Mouse (Mus musculus) lung, embryonic 15.5 days (tissue): ENCODE results near the gene Rpl28. TPM values are rescaled to one million over a fixed set of nuclear protein-coding genes. Genes with fewer than 3 reads are reported as not detected.
"Not testable (repeated sequence)": the region's sequence is repeated elsewhere in the genome, so short reads cannot be mapped to it uniquely, and the experiment has no call there.

Experiments
- ATAC-seq: fragments of 200-750 bp; cut with Nextera tagmentation; 2 replicates; pipeline ENCODE4 v1.8.0; 2017; ENCODE audit warnings: moderate number of reproducible peaks, borderline replicate concordance; ENCODE audit not compliant: low FRiP score, low TSS enrichment; ENCODE audit errors: extremely low read depth
- H3K27ac ChIP-seq: fragments of 300-500 bp; sonication (generic); 2 replicates; pipeline ENCODE4 v1.5.1; 2015; ENCODE audit warnings: moderate library complexity, mild to moderate bottlenecking, inconsistent platforms
- H3K27me3 ChIP-seq: fragments of 300-500 bp; sonication (generic); 2 replicates; pipeline ENCODE4 v1.6.1; 2015; ENCODE audit warnings: inconsistent platforms
- H3K36me3 ChIP-seq: fragments of 300-500 bp; sonication (generic); 2 replicates; pipeline ENCODE4 v1.6.1; 2015; ENCODE audit warnings: inconsistent platforms
- H3K4me1 ChIP-seq: fragments of 300-500 bp; sonication (generic); 2 replicates; pipeline ENCODE4 v1.6.1; 2015; ENCODE audit warnings: inconsistent platforms
- H3K4me2 ChIP-seq: fragments of 300-500 bp; sonication (generic); 2 replicates; pipeline ENCODE4 v1.6.1; 2015; ENCODE audit warnings: inconsistent platforms, mild to moderate bottlenecking, moderate library complexity
- H3K4me3 ChIP-seq: fragments of 300-500 bp; sonication (generic); 2 replicates; pipeline ENCODE4 v1.5.1; 2015; ENCODE audit warnings: mild to moderate bottlenecking, inconsistent platforms
- H3K9ac ChIP-seq: fragments of 300-500 bp; sonication (generic); 2 replicates; pipeline ENCODE4 v1.6.1; 2015; ENCODE audit warnings: inconsistent platforms
- H3K9me3 ChIP-seq: fragments of 300-500 bp; sonication (generic); 2 replicates; pipeline ENCODE4 v1.6.1; 2016; ENCODE audit warnings: inconsistent platforms
- WGBS: fragments of 180-500 bp; shearing (Covaris S2); methylation state at CpG from one replicate; pipeline ENCODE4 v1.1.7; 2015; 5-methylcytosine and 5-hydroxymethylcytosine counted together
- polyA plus RNA-seq: library from polyadenylated mRNA; unstranded; fragments of >200 nt; fragmentation: Nextera tagmentation; extraction: Ambion mirVana; gene quantifications from 2 replicates; pipeline ENCODE4 v1.2.1, GENCODE M21; 2015

The Rpl28 gene
- polyA plus RNA-seq, 1 experiment from 2014 or later, result 314 TPM

DNA sequence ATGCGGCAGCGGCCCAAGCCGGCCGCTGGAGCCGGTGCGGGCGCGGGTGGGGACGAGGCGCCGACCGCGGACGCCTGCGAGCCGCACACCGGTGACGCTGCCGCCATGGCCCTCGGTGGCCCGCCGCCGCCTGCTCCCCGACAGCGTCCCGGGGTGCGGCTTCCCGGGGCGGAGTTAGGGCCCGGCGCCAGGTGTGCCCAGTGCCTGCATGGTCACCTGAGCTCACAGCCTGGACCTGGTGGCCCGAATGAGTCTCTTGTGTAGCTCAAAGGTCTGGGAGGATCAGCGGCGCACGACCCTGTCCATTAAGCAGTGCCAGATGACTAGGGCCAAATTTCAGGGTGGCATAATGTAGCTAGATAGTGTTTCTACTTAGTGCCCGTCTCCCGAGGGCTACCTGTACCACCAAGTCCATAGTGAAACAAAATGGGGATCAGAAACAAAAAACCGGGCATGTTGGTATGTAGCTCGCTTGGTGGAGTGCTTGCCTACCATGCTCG lies 3.2 kb upstream of the Rpl28 start, which contains the start of gene Tmem238:
Gene Tmem238, minus strand, starts transcription at position 221 of the 500 bp plus-strand sequence.
- peaks cover 10% of the 10 kb centered on the region for H3K36me3 ChIP-seq
- H3K9me3 ChIP-seq, result no peaks in the 10 kb centered on the region
- peak within 1 kb of the TSS; percentile 62 for H3K4me3 ChIP-seq
- H3K4me1 ChIP-seq, result peaks cover 24% of the 10 kb centered on the region
- WGBS, result 4% methylated on average over 40 of the region's 40 CpGs
- peak within 1 kb of the TSS; percentile 72 for H3K9ac ChIP-seq
- peak within 1 kb of the TSS; percentile 87 for H3K4me2 ChIP-seq
- H3K27ac ChIP-seq, result peak within 1 kb of the TSS; percentile 93
- ATAC-seq, result peak; percentile 38; the same call in 1 of the 2 replicates
- H3K27me3 ChIP-seq, result 0 out of 2 replicates have a peak, but pooled peaks cover 8% of the 10 kb centered on the region

GRCm38 (mm10) chr7:4793248-4793647 lies 574 bp downstream of the Rpl28 start:
- under 1% methylated on average over 31 of the region's 31 CpGs for WGBS
- H3K27me3 ChIP-seq, H3K9me3 ChIP-seq: not testable (repeated sequence)
- H3K4me2 ChIP-seq, result peak overlapping the region; percentile 84
- peak overlapping the region; percentile 87 for H3K4me3 ChIP-seq
- H3K36me3 ChIP-seq, result peaks cover 43% of the 10 kb centered on the region
- peak overlapping the region; percentile 97 for H3K27ac ChIP-seq
- H3K9ac ChIP-seq, result peak overlapping the region; percentile 95
- peaks cover 30% of the 10 kb centered on the region for H3K4me1 ChIP-seq
- peak; percentile 1; the same call in 1 of the 2 replicates for ATAC-seq

DNA sequence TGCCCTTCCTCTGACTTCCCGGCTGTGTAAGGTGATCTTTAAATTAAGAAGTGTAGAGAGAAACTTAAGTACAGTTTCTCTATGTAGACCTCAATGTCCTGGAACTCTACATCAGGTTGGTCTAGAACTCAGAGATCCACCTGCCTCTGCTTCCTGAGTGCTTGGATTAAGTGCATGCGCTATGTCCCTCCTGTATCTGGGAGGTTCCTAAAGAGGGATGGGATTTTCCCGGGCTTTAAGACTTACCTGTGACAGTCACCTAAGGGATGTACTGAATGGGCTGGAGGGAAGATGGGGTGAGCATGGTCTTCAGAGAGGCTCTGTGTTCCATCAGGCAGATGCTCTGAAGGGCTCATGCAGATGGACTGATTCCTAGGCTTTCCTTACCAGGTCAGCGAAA lies 1.0 kb downstream of the Rpl28 start:
- ATAC-seq, result no peak
- Histone ChIP-seq H3K9ac (peak overlapping the region; percentile 95), H3K27ac (peak overlapping the region; percentile 97; the same call in 1 of the 2 replicates), H3K36me3 (peaks cover 46% of the 10 kb centered on the region), H3K4me2 (peak overlapping the region; percentile 84), H3K4me3 (peak overlapping the region; percentile 87), H3K4me1 (peaks cover 26% of the 10 kb centered on the region), H3K9me3 (no peaks in the 10 kb centered on the region), H3K27me3 (0 out of 2 replicates have a peak, but pooled peaks cover 8% of the 10 kb centered on the region)
- WGBS, result 29% methylated on average over 4 of the region's 4 CpGs

DNA sequence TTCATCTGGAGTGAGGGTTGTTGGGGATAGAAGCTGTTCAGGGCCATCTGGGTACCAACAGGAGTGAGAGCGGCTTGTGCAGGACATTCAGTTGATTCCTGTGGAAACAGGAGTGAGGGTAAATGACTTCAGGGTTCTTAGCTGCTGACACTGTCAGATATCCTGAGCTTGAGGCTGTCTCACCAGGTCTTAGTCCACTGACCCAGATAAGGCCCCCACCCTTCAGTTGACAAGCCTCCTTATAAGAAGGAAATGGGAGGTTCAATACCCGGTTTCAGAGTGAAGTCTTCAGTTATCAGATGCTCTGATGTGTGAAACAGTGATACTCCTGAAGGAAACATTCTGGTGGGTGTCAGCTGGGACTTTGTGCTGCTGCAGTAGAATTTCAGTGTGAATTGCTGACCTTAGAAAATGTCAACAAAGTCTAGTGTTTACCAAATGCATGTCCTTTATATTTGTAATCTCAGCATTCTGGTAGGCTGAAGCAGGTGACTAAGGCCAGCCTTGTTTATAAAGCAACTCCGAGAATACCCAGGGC lies 2.0 kb downstream of the Rpl28 start:
- Histone ChIP-seq H3K36me3 (peaks cover 46% of the 10 kb centered on the region), H3K9me3 (no peaks in the 10 kb centered on the region), H3K9ac (0 out of 2 replicates have a peak overlapping the region, but pooled peaks have one; percentile 16), H3K27me3 (0 out of 2 replicates have a peak, but pooled peaks cover 2% of the 10 kb centered on the region), H3K4me2 (peak overlapping the region; percentile 84), H3K4me1 (peaks cover 21% of the 10 kb centered on the region), H3K27ac (no peak overlapping the region), H3K4me3 (peak overlapping the region; percentile 87; the same call in 1 of the 2 replicates)
- no peak for ATAC-seq
- WGBS, result 65% methylated on average over 3 of the region's 3 CpGs

- Histone ChIP-seq H3K4me1 (peaks cover 16% of the 10 kb centered on the region), H3K4me2 (no peak overlapping the region), H3K36me3 (peaks cover 46% of the 10 kb centered on the region), H3K27ac (no peak overlapping the region), H3K4me3 (no peak overlapping the region), H3K9me3 (no peaks in the 10 kb centered on the region), H3K27me3 (no peaks in the 10 kb centered on the region), H3K9ac (no peak overlapping the region)
- no peak for ATAC-seq
- 59% methylated on average over 7 of the region's 7 CpGs for WGBS
Measured at GRCm38 (mm10) chr7:4795767-4796433, 3.2 kb downstream of the Rpl28 start.

DNA sequence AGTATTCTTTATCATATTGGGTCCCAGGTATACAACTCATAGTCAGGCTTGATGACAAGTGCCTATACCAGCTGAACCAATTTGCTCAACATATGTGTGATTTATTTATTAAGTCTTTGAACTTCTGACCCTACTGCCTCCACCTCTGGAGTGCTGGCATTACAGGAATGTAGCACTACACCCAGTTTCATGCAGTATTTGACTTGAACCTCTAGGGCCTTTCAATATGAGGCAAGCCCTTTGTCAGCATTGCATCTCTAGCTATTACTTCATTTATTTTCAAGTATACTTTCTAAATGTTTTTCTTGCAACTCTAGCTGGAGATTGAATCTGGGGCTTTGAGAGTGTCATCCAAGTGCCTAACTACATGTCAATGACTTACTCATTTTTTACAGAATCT lies 9.6 kb downstream of the Rpl28 start:
- no peak overlapping the region for H3K4me3 ChIP-seq
- no peaks in the 10 kb centered on the region for H3K4me1 ChIP-seq
- H3K9me3 ChIP-seq, result no peaks in the 10 kb centered on the region
- no peaks in the 10 kb centered on the region for H3K27me3 ChIP-seq
- H3K9ac ChIP-seq, result no peak overlapping the region
- ATAC-seq, result no peak
- peaks cover 39% of the 10 kb centered on the region for H3K36me3 ChIP-seq
- H3K4me2 ChIP-seq, result no peak overlapping the region
- 0 out of 2 replicates have a peak overlapping the region, but pooled peaks have one; percentile 24 for H3K27ac ChIP-seq

DNA sequence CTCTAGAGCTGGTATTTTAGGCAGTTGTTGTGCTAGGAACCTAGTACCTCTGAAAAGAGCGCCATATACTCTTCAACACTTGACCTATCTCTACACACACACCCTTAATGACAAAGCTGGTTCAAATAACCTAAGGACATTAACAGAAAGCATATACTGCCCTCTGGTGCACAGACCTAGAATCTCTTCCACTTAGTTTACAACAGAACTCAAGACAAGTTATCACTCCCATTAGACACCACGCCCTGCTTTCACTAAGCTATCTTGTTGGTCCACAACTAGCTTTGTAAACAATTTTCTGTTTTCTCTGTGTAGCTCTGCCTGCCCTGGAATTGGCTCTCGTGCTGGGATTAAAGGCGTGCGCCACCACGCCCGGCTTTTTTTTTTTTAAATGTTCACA lies 14.0 kb downstream of the Rpl28 start:
- no peaks in the 10 kb centered on the region for H3K9me3 ChIP-seq
- no peak overlapping the region for H3K4me3 ChIP-seq
- no peak overlapping the region for H3K4me2 ChIP-seq
- ATAC-seq, result no peak
- WGBS, result 85% methylated on average over 7 of the region's 7 CpGs
- no peaks in the 10 kb centered on the region for H3K27me3 ChIP-seq
- H3K36me3 ChIP-seq, result peaks cover 61% of the 10 kb centered on the region
- peaks cover 21% of the 10 kb centered on the region for H3K4me1 ChIP-seq
- no peak overlapping the region for H3K27ac ChIP-seq
- H3K9ac ChIP-seq, result no peak overlapping the region

GRCm38 (mm10) chr7:4811131-4811530 lies 18.5 kb downstream of the Rpl28 start:
- H3K27ac ChIP-seq, result not testable (repeated sequence)

DNA sequence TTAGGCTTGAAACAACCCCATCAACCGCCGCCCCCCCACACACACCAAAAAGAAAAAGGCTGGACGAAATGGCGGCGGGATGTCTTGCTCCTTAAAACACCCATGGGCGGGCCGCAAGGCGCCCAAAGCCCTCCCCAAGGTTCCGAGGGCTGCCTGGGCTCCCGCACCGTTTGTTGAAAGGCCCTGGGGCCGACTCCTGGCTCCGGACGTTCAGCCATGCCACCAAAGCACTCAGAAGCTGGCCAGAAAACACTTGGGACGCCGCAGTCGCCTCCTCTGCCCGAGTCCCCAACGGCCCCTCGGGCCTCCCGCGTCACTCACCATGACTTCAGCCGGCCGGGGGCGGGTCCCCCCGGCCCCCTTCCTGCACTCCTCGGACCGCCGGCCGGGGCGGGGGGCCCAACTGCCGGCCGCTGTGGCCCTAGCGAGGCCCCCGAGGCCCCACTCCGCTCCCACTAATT lies 19.2 kb downstream of the Rpl28 start:
- Histone ChIP-seq H3K4me3 (peak overlapping the region; percentile 93), H3K36me3 (peaks cover 34% of the 10 kb centered on the region), H3K27me3 (no peaks in the 10 kb centered on the region), H3K4me1 (peaks cover 27% of the 10 kb centered on the region), H3K9me3 (no peaks in the 10 kb centered on the region), H3K9ac (peak overlapping the region; percentile 99), H3K27ac (peak overlapping the region; percentile 95), H3K4me2 (peak overlapping the region; percentile 70)
- ATAC-seq, result no peak
- WGBS, result 4% methylated on average over 31 of the region's 36 CpGs

More at GRCm38 (mm10) chr7:4811131-4811530, 18.5 kb downstream of the Rpl28 start:
- not testable (repeated sequence) for H3K9me3 ChIP-seq, ATAC-seq, H3K27me3 ChIP-seq
- peak overlapping the region; percentile 99 for H3K9ac ChIP-seq
- H3K4me1 ChIP-seq, result peaks cover 27% of the 10 kb centered on the region
- H3K36me3 ChIP-seq, result peaks cover 42% of the 10 kb centered on the region
- peak overlapping the region; percentile 93 for H3K4me3 ChIP-seq
- 31% methylated on average over 10 of the region's 10 CpGs for WGBS
- peak overlapping the region; percentile 70 for H3K4me2 ChIP-seq

- ATAC-seq, result peak; percentile 99
- peaks cover 27% of the 10 kb centered on the region for H3K4me1 ChIP-seq
- no peaks in the 10 kb centered on the region for H3K27me3 ChIP-seq
- WGBS, result under 1% methylated on average over 62 of the region's 62 CpGs
- peak within 1 kb of the TSS; percentile 95 for H3K27ac ChIP-seq
- H3K9me3 ChIP-seq, result no peaks in the 10 kb centered on the region
- H3K4me3 ChIP-seq, result peak within 1 kb of the TSS; percentile 93
- H3K4me2 ChIP-seq, result peak within 1 kb of the TSS; percentile 70
- peak within 1 kb of the TSS; percentile 99 for H3K9ac ChIP-seq
- peaks cover 28% of the 10 kb centered on the region for H3K36me3 ChIP-seq
Measured at GRCm38 (mm10) chr7:4812303-4813104, 19.8 kb downstream of the Rpl28 start, which contains the start of gene Ube2s. Gene Ube2s (minus strand): TSS chr7:4812590.

GRCm38 (mm10) chr7:4813105-4813791 lies 20.6 kb downstream of the Rpl28 start:
- no peaks in the 10 kb centered on the region for H3K9me3 ChIP-seq
- peak overlapping the region; percentile 70 for H3K4me2 ChIP-seq
- H3K27me3 ChIP-seq, result no peaks in the 10 kb centered on the region
- peak overlapping the region; percentile 34 for H3K9ac ChIP-seq
- H3K4me1 ChIP-seq, result peaks cover 27% of the 10 kb centered on the region
- H3K4me3 ChIP-seq, result peak overlapping the region; percentile 93
- 23% methylated on average over 8 of the region's 8 CpGs for WGBS
- H3K27ac ChIP-seq, result peak overlapping the region; percentile 95
- ATAC-seq, result no peak
- peaks cover 24% of the 10 kb centered on the region for H3K36me3 ChIP-seq
